Mouse (Mus musculus) stomach, postnatal 0 days (tissue): ENCODE measurements around the gene Grhl3. TPM values are rescaled to one million over a fixed set of nuclear protein-coding genes. Genes with fewer than 3 reads are reported as not detected.

Experiments
- ATAC-seq: fragments of 200-750 bp; cut with Nextera tagmentation; 2 replicates; pipeline ENCODE4 v1.8.0; 2017; ENCODE audit not compliant: low FRiP score, low TSS enrichment
- DNase-seq: peaks from one replicate; pipeline ENCODE4 v3.0.0-alpha.2; 2016; ENCODE audit warnings: low spot score
- H3K27ac ChIP-seq: fragments of 300-500 bp; sonication (generic); replicated peaks from 2 replicates; pipeline ENCODE4 v1.5.1; 2014; ENCODE audit warnings: mild to moderate bottlenecking, control low read depth
- H3K27me3 ChIP-seq: fragments of 300-500 bp; sonication (generic); 2 replicates; pipeline ENCODE4 v1.6.1; 2014; ENCODE audit warnings: low read length; ENCODE audit not compliant: control insufficient read depth, insufficient read depth
- H3K36me3 ChIP-seq: fragments of 300-500 bp; sonication (generic); 2 replicates; pipeline ENCODE4 v1.6.1; 2014; ENCODE audit warnings: low read length, mixed read lengths; ENCODE audit not compliant: control insufficient read depth, insufficient read depth
- H3K4me1 ChIP-seq: fragments of 300-500 bp; sonication (generic); replicated peaks from 2 replicates; pipeline ENCODE4 v1.6.1; 2014; ENCODE audit warnings: antibody characterized with exemption; ENCODE audit not compliant: control insufficient read depth, insufficient read depth
- H3K4me2 ChIP-seq: fragments of 300-500 bp; sonication (generic); replicated peaks from 2 replicates; pipeline ENCODE4 v1.6.1; 2014; ENCODE audit warnings: low read depth, mild to moderate bottlenecking, control low read depth, moderate library complexity
- H3K4me3 ChIP-seq: fragments of 300-500 bp; sonication (generic); 2 replicates; pipeline ENCODE4 v1.5.1; 2014; ENCODE audit warnings: low read depth, low read length, control low read depth
- H3K9ac ChIP-seq: fragments of 300-500 bp; sonication (generic); 2 replicates; pipeline ENCODE4 v1.6.1; 2014; ENCODE audit warnings: mild to moderate bottlenecking, low read length, control low read depth, mixed read lengths
- H3K9me3 ChIP-seq: fragments of 300-500 bp; sonication (generic); 2 replicates; pipeline ENCODE4 v1.6.1; 2016; ENCODE audit warnings: low read length; ENCODE audit not compliant: control insufficient read depth
- CTCF ChIP-seq: IDR thresholded peaks from 2 replicates; pipeline ENCODE4 v1.5.1; 2016; ENCODE audit warnings: antibody characterized with exemption, low read depth, mild to moderate bottlenecking, moderate library complexity
- EP300 ChIP-seq: optimal IDR thresholded peaks from 2 replicates; pipeline ENCODE3; 2016; ENCODE audit warnings: antibody characterized with exemption
- WGBS: fragments of 180-500 bp; shearing (Covaris S2); extraction: QIAGEN DNeasy Blood & Tissue Kit; methylation state at CpG from one replicate; pipeline ENCODE4 v1.1.7; 2014; 5-methylcytosine and 5-hydroxymethylcytosine counted together
- microRNA-seq: library from miRNA; unstranded; fragments of <30 nt; microRNA quantifications from one replicate; pipeline ENCODE4, GENCODE M21; 2016
- polyA plus RNA-seq: library from polyadenylated mRNA; unstranded; fragments of >200 nt; fragmentation: Nextera tagmentation; extraction: Ambion mirVana; gene quantifications from 2 replicates; pipeline ENCODE4 v1.2.1, GENCODE M21; 2015

The Grhl3 gene
- polyA plus RNA-seq, 1 experiment from 2014 or later, result 53.3 TPM

DNA sequence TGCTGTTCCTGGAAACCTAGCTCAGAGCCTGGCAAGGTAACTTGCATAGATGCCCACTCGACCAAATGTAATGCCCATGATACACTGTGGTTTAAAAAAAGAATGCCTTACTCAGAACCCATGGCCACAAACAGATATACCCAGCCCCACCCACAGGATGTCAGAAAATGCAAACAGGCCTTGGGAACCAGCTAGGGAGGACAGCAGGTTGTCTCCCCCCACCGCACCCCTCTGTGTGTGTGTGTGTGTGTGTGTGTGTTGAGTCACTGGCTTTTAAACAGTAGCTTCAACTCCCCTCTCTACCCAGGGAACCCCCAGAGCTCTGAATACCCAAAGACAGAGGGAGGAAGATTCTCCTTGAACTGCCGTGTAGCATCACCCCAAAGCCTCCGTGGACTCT is 80.2 kb downstream of the Grhl3 start:
- ATAC-seq, result no peak

More for the DNA sequence above, 80.2 kb downstream of the Grhl3 start:
- Histone ChIP-seq H3K9me3 (no peaks in the 10 kb centered on the region), H3K4me2 (peak overlapping the region; percentile 95), H3K4me1 (no peaks in the 10 kb centered on the region), H3K27me3 (no peaks in the 10 kb centered on the region), H3K9ac (peak overlapping the region; percentile 59; the same call in 1 of the 2 replicates), H3K4me3 (peak overlapping the region; percentile 63; the same call in 1 of the 2 replicates), H3K27ac (peak overlapping the region; percentile 78), H3K36me3 (peaks cover 4% of the 10 kb centered on the region; the same call in 1 of the 2 replicates)
- TF ChIP-seq CTCF (no peak), EP300 (no peak)
- WGBS, result 39% methylated on average over 4 of the region's 4 CpGs
- no peak for DNase-seq

Small RNA genes within 50 kb of the gene (microRNA-seq; reads per million reads assigned to microRNA genes)
- not detected for gene Gm25317

Other genes starting within 250 kb of the Grhl3 start
- 95.9 and 108 TPM in 2 replicates for gene Srrm1, start 220.3 kb downstream of the Grhl3 start, polyA plus RNA-seq
- gene Ncmap, start 175.4 kb downstream of the Grhl3 start, polyA plus RNA-seq, result 39.8 and 42.2 TPM in 2 replicates
- 15.7 and 15.8 TPM in 2 replicates for gene Rcan3, start 139.8 kb downstream of the Grhl3 start, polyA plus RNA-seq
- 0.16 and 0.18 TPM in 2 replicates for gene Stpg1, start 78.8 kb downstream of the Grhl3 start, polyA plus RNA-seq
- gene Nipal3, start 78.6 kb downstream of the Grhl3 start, polyA plus RNA-seq, result 3.8 and 5.3 TPM in 2 replicates
- gene Ifnlr1, start 112.7 kb upstream of the Grhl3 start, polyA plus RNA-seq, result 1.9 and 2.1 TPM in 2 replicates
- gene Il22ra1, start 154.5 kb upstream of the Grhl3 start, polyA plus RNA-seq, result 0.56 and 0.63 TPM in 2 replicates
- 0.46 and 0.59 TPM in 2 replicates for gene Myom3, start 186.1 kb upstream of the Grhl3 start, polyA plus RNA-seq